Mouse (Mus musculus): Measurements from ENCODE around the gene Smim7. TPM values are rescaled to one million over a fixed set of nuclear protein-coding genes. Genes with fewer than 3 reads are reported as not detected.

The Smim7 gene
- polyA plus RNA-seq, 1 experiment = 29.3 TPM

DNA sequence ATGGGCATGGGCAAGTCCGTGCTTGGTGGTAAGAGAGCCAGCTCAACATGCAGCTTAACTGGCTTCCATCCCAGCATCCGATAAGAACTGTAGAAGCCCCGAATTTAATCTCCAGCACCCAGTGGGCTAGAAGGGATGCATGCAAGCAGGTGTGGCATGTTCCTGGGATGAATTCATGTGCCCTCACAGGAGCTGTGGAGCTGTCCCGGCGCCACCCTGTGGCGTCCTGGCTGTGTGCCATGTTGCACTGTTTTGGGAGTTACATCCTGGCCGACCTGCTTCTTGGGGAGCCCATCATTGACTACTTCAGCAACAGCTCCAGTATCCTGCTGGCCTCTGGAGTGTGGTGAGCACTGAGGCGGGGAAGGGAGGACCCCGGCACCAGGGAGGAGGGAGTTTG lies 8.5 kb upstream of the Smim7 start:
- WGBS = 55% methylated on average over 9 of the region's 9 CpGs
- H3K4me1 ChIP-seq (ENCODE audit: control insufficient read depth, insufficient read depth, insufficient read length, low read length) = no peaks in the 10 kb centered on the region
- no peaks in the 10 kb centered on the region for H3K27me3 ChIP-seq (ENCODE audit: control insufficient read depth, insufficient read depth, low read length)
- H3K36me3 ChIP-seq (ENCODE audit: control insufficient read depth, insufficient read depth, low read length) = no peaks in the 10 kb centered on the region
- H3K4me3 ChIP-seq (ENCODE audit: low read depth, low read length) = no peak overlapping the region
- H3K27ac ChIP-seq (ENCODE audit: insufficient read depth, low read depth, low read length) = no peak overlapping the region
- no peak for TF ChIP-seq POLR2A (IDR thresholded peaks at IDR 0.05; ENCODE audit: low read depth, low read length)
- TF ChIP-seq CTCF (IDR thresholded peaks at IDR 0.05; ENCODE audit: extremely low read depth, insufficient read length, insufficient replicate concordance, low read depth, low read length) = no peak

DNA sequence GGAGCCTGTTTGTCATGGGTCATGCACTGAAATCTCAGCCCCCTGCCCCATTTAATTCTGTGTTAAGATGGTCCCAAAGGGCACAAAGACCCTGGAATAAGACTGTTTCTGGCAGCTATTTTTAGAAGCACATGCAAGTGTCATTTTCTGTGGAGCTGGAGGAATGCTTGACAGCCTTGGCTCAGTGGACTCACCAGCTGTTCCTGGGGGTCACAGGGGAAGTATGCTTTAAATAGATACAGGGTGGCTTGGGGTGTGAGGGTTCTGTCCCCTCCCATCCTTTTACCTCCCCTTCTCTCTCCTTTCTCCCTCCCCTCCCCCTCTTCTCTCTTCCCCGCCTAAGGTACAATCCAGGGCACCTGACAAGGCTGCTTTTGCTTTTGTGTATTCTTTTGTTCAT lies 7.1 kb upstream of the Smim7 start:
- H3K27ac ChIP-seq (ENCODE audit: insufficient read depth, low read depth, low read length) = no peak overlapping the region

DNA sequence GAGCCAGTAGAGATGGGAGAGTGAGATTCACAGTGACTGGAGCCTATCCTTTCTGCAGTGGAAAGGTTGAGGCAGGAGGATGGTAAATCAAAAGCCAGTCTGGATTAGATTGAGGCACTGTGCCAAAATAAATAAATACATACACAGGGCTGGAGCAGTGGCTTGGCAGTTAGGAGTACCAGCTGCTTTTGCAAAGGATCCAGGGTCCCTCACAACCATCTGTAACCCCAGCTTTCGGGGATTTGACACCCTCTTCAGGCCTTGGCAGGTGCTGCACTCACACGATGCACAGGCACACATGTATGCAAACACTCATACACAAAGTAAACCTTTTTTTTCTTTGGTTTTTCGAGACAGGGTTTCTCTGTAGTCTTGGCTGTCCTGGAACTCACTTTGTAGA lies 6.4 kb upstream of the Smim7 start:
- 0 out of 2 replicates have a peak, but pooled peaks cover 3% of the 10 kb centered on the region for H3K4me1 ChIP-seq (ENCODE audit: control insufficient read depth, insufficient read depth, insufficient read length, low read length)
- H3K4me3 ChIP-seq (ENCODE audit: low read depth, low read length) = no peak overlapping the region
- no peaks in the 10 kb centered on the region for H3K27me3 ChIP-seq (ENCODE audit: control insufficient read depth, insufficient read depth, low read length)
- WGBS = 84% methylated on average over 3 of the region's 3 CpGs
- TF ChIP-seq CTCF (IDR thresholded peaks at IDR 0.05; ENCODE audit: extremely low read depth, insufficient read length, insufficient replicate concordance, low read depth, low read length) (no peak), POLR2A (IDR thresholded peaks at IDR 0.05; ENCODE audit: low read depth, low read length) (no peak)
- H3K36me3 ChIP-seq (ENCODE audit: control insufficient read depth, insufficient read depth, low read length) = no peaks in the 10 kb centered on the region
- no peak overlapping the region for H3K27ac ChIP-seq (ENCODE audit: insufficient read depth, low read depth, low read length)

More for the DNA sequence above, 7.1 kb upstream of the Smim7 start:
- Histone ChIP-seq H3K27me3 (ENCODE audit: control insufficient read depth, insufficient read depth, low read length) (no peaks in the 10 kb centered on the region), H3K4me3 (ENCODE audit: low read depth, low read length) (no peak overlapping the region), H3K36me3 (ENCODE audit: control insufficient read depth, insufficient read depth, low read length) (no peaks in the 10 kb centered on the region), H3K4me1 (ENCODE audit: control insufficient read depth, insufficient read depth, insufficient read length, low read length) (no peaks in the 10 kb centered on the region)
- TF ChIP-seq CTCF (IDR thresholded peaks at IDR 0.05; ENCODE audit: extremely low read depth, insufficient read length, insufficient replicate concordance, low read depth, low read length) (no peak), POLR2A (IDR thresholded peaks at IDR 0.05; ENCODE audit: low read depth, low read length) (no peak)
- WGBS = 75% methylated on average over 1 of the region's 1 CpGs

DNA sequence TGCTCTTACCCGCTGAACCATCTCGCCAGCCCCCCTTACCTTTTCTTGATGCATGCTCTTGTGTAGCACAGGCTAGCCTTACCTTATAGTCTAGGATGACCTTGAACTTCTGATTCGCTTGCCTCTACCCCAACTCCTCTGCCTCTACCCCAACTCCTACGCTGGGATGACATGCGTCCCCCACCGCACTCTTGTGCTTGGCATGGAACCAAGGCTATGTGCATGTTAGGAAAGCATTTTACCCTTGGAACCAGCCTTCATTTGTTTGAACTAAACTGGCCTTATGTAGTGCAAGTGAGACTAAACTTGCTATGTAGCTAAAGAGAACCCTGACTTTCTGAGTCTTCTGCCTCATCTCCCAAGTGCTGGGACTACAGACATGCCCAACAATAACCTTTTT lies 5.0 kb upstream of the Smim7 start:
- Histone ChIP-seq H3K4me3 (ENCODE audit: low read depth, low read length) (no peak overlapping the region), H3K4me1 (ENCODE audit: control insufficient read depth, insufficient read depth, insufficient read length, low read length) (peaks cover 5% of the 10 kb centered on the region; the same call in 1 of the 2 replicates), H3K36me3 (ENCODE audit: control insufficient read depth, insufficient read depth, low read length) (no peaks in the 10 kb centered on the region), H3K27ac (ENCODE audit: insufficient read depth, low read depth, low read length) (no peak overlapping the region), H3K27me3 (ENCODE audit: control insufficient read depth, insufficient read depth, low read length) (no peaks in the 10 kb centered on the region)
- TF ChIP-seq POLR2A (IDR thresholded peaks at IDR 0.05; ENCODE audit: low read depth, low read length) = no peak
- no peak for TF ChIP-seq CTCF (IDR thresholded peaks at IDR 0.05; ENCODE audit: extremely low read depth, insufficient read length, insufficient replicate concordance, low read depth, low read length)
- WGBS = 96% methylated on average over 6 of the region's 6 CpGs

DNA sequence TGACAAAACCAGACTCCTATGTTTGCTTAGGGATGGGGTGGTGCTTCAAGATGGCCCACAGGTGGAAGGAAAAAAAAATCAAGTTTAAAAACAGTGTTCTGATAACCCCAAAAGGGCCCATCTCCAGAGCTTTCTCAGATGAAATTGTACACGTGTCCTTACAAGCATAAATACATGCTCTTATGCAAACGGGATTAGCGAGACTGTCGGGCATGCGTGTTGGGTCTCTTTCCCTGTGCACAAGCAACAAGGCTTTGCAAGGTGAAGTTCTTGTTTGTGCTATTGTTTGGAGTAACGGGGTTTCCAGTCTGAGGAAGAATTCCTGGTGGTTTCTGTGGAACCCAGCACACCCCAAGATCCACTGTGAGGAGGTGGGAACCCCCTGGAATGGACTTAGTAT lies 2.6 kb upstream of the Smim7 start:
- Histone ChIP-seq H3K27me3 (ENCODE audit: control insufficient read depth, insufficient read depth, low read length) (no peaks in the 10 kb centered on the region), H3K36me3 (ENCODE audit: control insufficient read depth, insufficient read depth, low read length) (peaks cover 12% of the 10 kb centered on the region), H3K4me3 (ENCODE audit: low read depth, low read length) (no peak overlapping the region), H3K4me1 (ENCODE audit: control insufficient read depth, insufficient read depth, insufficient read length, low read length) (peaks cover 15% of the 10 kb centered on the region), H3K27ac (ENCODE audit: insufficient read depth, low read depth, low read length) (no peak overlapping the region)
- TF ChIP-seq POLR2A (IDR thresholded peaks at IDR 0.05; ENCODE audit: low read depth, low read length) (no peak), CTCF (IDR thresholded peaks at IDR 0.05; ENCODE audit: extremely low read depth, insufficient read length, insufficient replicate concordance, low read depth, low read length) (no peak)
- 84% methylated on average over 6 of the region's 6 CpGs for WGBS

DNA sequence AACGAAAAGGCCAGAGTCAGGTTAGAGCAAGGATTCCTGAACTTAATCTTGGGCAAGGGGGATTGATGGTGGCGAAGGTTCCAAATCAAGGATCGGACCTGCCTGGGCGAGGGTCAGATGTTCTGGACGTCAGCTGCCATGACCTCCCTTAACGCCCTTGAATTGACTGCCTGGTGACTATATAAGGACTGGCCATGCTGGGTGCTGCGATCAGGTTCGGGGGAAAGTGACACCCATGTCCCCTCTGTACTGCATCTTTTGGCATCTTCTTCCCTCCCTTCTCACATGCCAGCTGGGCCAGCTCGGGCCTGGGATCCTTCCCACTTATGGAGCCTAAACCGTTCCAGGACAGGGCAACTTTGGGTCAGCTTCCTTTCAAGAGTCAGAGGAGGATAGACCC lies 1.6 kb upstream of the Smim7 start:
- H3K4me1 ChIP-seq (ENCODE audit: control insufficient read depth, insufficient read depth, insufficient read length, low read length) = peaks cover 15% of the 10 kb centered on the region
- 20% methylated on average over 10 of the region's 10 CpGs for WGBS
- no peak for TF ChIP-seq CTCF (IDR thresholded peaks at IDR 0.05; ENCODE audit: extremely low read depth, insufficient read length, insufficient replicate concordance, low read depth, low read length)
- no peak for TF ChIP-seq POLR2A (IDR thresholded peaks at IDR 0.05; ENCODE audit: low read depth, low read length)
- H3K27ac ChIP-seq (ENCODE audit: insufficient read depth, low read depth, low read length) = no peak overlapping the region
- no peaks in the 10 kb centered on the region for H3K27me3 ChIP-seq (ENCODE audit: control insufficient read depth, insufficient read depth, low read length)
- H3K36me3 ChIP-seq (ENCODE audit: control insufficient read depth, insufficient read depth, low read length) = peaks cover 22% of the 10 kb centered on the region
- peak overlapping the region; percentile 75 for H3K4me3 ChIP-seq (ENCODE audit: low read depth, low read length)

DNA sequence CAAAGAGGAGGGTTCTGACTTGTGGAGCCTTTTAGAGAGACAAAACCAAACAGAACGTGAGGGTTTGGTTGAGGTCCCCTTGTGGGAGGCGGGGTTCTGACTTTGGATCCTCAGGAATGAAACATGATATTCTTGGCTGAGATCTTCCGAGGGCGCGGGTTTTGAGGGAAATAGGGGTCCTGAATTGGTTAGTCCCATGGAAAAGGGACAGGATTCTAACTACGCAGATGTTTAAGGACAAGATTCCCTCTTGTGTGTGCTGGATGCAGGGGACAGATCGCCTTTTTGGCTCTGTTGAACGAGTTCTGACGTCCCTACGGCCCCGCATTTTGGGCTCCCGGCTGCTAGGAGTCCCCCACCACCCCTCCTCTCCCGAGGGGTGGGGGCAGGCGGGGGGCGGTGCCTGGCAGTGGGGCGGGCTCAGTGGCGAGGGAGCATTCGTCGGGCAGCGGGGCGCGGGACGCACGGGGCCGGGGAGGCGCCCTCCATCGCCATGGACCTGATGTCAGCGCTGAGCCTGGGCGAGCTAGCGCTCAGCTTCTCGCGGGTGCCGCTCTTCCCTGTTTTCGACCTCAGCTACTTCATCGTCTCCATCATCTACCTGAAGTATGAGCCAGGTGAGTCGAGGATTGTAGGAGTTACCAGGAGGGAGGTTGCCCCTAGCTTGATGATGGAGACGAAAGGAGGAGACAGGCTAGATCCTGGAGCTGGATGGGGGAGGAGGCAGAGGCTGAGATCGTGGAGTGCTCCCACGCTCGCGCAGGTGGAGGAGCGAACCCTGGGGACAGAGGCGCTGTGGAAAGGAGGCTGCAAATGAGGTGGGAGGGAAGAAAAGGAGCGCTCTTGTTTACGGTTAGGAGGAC lies 954 bp upstream of the Smim7 start, which contains the start of gene Tmem38a:
Gene Tmem38a (plus strand): TSS at position 445 of the 863 bp plus-strand sequence.
- under 1% methylated on average over 45 of the region's 45 CpGs for WGBS
- Histone ChIP-seq H3K27me3 (ENCODE audit: control insufficient read depth, insufficient read depth, low read length) (no peaks in the 10 kb centered on the region), H3K27ac (ENCODE audit: insufficient read depth, low read depth, low read length) (peak within 1 kb of the TSS; percentile 94), H3K4me3 (ENCODE audit: low read depth, low read length) (peak within 1 kb of the TSS; percentile 75), H3K4me1 (ENCODE audit: control insufficient read depth, insufficient read depth, insufficient read length, low read length) (peaks cover 15% of the 10 kb centered on the region), H3K36me3 (ENCODE audit: control insufficient read depth, insufficient read depth, low read length) (peaks cover 28% of the 10 kb centered on the region)
- TF ChIP-seq CTCF (IDR thresholded peaks at IDR 0.05; ENCODE audit: extremely low read depth, insufficient read length, insufficient replicate concordance, low read depth, low read length) (no peak), POLR2A (IDR thresholded peaks at IDR 0.05; ENCODE audit: low read depth, low read length) (peak; percentile 24; the same call in 1 of the 2 replicates)
